Mouse (Mus musculus) monocyte, adult 5-6 weeks (primary cell): ENCODE results near the gene Epha5. TPM values are rescaled to one million over a fixed set of nuclear protein-coding genes. Genes with fewer than 3 reads are reported as not detected.

Experiments
- ATAC-seq: fragments of 153-309, 156-312 bp; replicated peaks from 2 replicates; pipeline ENCODE4 v1.8.0; 2017; ENCODE audit warnings: mild to moderate bottlenecking; ENCODE audit not compliant: low TSS enrichment, insufficient number of reproducible peaks, severe bottlenecking, poor library complexity, low FRiP score
- total RNA-seq: library from RNA; stranded (forward); fragments of 200-1000, 200-491, 200-594 nt; gene quantifications from 3 replicates; pipeline ENCODE4 v1.2.3, GENCODE M21; 2017

Gene Epha5
- not detected in 3 replicates for total RNA-seq

GRCm38 (mm10) chr5:84417062-84417879 is at the start of gene Epha5:
Gene Epha5 (minus strand): TSS chr5:84417382.
- no peak for ATAC-seq

GRCm38 (mm10) chr5:84456216-84456615 is 39.0 kb upstream of the Epha5 start:
- no peak for ATAC-seq

DNA sequence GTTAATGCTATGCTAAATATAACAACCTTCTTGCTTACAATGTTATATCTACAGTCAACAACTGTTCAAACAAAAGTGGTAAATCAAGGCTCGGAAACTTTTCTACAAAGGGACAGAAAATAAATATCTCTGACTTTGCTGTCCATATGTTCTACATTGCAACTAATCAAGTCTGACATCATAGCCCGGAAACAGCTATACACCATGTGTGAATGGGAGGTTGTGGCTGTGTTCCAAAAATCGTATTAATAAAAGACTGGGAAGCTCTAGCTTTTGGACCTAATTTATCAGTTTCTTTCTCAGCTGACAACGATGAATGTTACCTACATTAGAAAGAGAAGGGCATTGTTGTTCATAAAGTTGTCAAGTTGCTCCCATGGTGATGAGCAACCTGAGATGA is 37.5 kb upstream of the Epha5 start:
- ATAC-seq, result no peak

- ATAC-seq, result no peak
Measured at GRCm38 (mm10) chr5:84453839-84454238, 36.7 kb upstream of the Epha5 start.

- ATAC-seq, result no peak
Measured at GRCm38 (mm10) chr5:84440232-84440631, 23.1 kb upstream of the Epha5 start.

GRCm38 (mm10) chr5:84415961-84416821 is 991 bp downstream of the Epha5 start:
- no peak for ATAC-seq

- ATAC-seq, result no peak
Measured at GRCm38 (mm10) chr5:84414931-84415431, 2.2 kb downstream of the Epha5 start.

DNA sequence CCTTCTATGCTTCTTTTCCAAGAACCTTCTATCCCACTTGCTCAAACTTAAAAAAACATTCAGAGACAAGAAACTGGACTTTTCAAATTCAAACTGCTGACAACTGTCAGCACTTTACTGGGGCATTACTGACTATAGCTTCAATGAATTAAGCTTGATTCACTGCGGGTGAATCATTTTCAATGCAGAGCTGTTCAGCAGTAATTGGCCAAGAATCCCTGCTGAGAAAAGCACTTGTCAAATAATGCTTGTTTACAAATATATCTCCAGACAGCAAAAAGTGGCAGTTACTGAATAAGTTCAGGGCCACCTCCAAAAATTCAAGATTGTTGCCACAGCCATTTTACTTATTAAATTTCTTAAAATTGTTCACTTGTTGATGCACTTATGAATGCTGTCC is 4.2 kb downstream of the Epha5 start:
- no peak for ATAC-seq

- no peak for ATAC-seq
Measured at GRCm38 (mm10) chr5:84408370-84408769, 8.8 kb downstream of the Epha5 start.

GRCm38 (mm10) chr5:84397085-84397484 is 20.1 kb downstream of the Epha5 start:
- ATAC-seq, result no peak

DNA sequence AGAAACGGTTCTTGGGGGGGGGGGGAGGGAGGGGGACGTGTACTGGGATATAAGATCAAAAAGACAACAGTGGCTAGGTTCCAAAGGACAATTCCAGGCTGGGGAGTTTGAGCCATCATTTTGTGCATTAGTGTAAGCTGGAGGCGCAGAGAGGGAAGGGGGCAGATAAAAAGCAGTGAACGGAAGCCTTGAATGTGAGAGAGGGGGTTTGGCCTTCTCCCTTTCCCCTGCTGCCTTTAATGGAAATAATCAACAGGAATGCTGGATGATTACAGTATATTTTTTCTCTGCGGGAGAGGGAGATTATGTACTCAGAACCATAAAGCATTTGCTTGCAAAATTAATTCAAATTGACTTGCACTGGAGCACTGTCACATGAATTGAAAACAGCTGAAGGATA is 51.8 kb downstream of the Epha5 start:
- no peak for ATAC-seq

DNA sequence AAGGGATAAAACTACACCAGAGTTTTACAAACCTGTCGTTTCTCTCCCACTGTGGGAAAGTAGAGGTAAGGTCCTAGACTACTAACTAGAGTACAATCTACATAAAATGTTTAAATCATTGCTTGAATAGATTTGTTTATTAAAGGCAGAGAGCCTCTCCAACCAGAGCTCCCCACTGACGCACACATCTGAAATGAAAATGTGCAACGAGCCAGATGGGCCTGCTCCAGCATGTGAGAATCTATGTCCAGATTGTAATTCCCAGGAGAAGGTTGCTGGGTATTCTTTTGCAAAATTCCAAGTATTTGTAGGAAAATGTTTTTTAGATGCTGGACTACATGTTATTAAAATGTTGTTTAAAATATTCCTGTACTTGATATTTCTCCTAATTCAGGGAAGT is 57.8 kb downstream of the Epha5 start:
- no peak for ATAC-seq

- ATAC-seq, result no peak
Measured at GRCm38 (mm10) chr5:84353069-84353468, 64.1 kb downstream of the Epha5 start.

- ATAC-seq, result no peak
Measured at GRCm38 (mm10) chr5:84346728-84347499, 70.3 kb downstream of the Epha5 start.

DNA sequence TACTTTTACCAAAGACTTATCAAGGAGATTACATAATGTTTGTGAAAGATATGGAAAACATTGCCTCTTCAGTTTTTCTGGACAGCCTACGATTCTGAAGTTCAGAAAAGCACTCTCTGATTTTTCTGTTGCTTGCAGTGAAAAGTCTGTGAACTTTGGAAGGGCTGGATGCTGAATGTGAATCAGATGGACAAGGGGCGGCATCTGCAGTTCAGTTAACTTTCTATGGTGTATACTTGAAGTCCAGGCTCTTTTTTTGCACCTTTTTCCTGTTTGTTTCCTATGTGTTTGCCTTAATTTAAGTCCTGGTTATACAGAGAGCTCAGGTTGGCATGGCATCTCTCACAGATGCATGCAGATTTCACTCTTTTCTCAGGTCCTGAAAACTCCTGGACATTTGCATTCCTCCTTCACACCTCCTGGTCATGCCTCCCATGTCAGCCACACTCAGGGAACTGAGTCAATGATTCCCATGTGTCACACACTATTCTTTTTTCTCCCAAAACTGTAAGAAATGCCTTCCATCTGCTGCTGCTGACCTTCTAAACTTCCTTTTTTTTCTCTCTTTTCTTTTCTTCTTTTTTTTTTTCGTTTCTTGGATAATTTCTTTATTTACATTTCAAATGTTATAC is 81.2 kb downstream of the Epha5 start:
- no peak for ATAC-seq

GRCm38 (mm10) chr5:84334481-84334880 is 82.7 kb downstream of the Epha5 start:
- ATAC-seq, result no peak

DNA sequence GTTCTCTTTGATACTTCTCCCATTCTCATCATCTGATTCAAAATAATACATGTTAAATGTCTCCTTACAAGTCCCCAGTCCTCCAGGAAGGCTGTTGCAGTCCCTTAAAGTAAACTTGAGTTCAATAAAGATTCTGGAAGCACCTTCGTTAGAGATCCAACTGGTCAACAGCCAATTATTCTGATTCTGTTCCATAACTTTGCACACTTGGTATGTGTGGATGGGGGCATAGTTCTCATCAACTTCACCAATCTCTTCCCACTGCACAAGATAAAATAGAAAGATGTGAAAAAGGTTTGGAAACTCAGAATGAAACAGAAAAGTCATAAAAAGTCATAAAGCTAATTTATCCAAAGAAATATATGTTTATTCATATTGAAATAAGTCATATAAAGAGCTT is 85.6 kb downstream of the Epha5 start:
- no peak for ATAC-seq

DNA sequence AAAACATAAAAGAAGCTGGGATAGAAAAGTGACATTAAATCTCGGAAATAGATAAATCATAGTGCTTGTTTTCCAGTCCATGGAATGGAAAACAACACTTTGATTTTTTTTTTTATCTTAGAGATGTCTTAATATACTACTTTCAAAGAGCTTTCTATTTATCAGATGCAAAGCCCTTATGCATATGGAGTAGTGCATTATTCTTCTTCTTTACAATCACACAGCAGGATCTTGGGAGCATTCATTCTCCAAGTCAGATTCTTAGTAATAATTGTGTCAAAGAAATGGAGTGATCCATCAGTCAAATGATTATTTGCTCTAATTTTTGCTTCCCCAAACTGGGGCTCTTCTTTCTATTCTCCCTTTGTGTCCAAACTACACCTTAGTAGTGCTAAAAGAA is 96.6 kb downstream of the Epha5 start:
- no peak for ATAC-seq

GRCm38 (mm10) chr5:84320138-84320537 is 97.0 kb downstream of the Epha5 start:
- no peak for ATAC-seq
